Mouse (Mus musculus): ENCODE data around the gene Btbd35f21. TPM values are rescaled to one million over a fixed set of nuclear protein-coding genes. Genes with fewer than 3 reads are reported as not detected.
"Not testable (repeated sequence)": the region's sequence is repeated elsewhere in the genome, so short reads cannot be mapped to it uniquely, and the experiment has no call there.

Gene Btbd35f21
- polyA plus RNA-seq (2012; fragmentation: generic; extraction: Trizol): not detected
- long read RNA-seq, experiment 1: 0 reads
- long read RNA-seq, experiment 2: 0 reads

GRCm38 (mm10) chrX:32725809-32726208, at the start of gene Btbd35f21:
Gene Btbd35f21, plus strand, starts transcription at chrX:32726109.
- not testable (repeated sequence) for H3K79me3 ChIP-seq (ENCODE audit: low read depth); H3K36me3 ChIP-seq (ENCODE audit: control insufficient read depth, insufficient read depth); H3K27me3 ChIP-seq (ENCODE audit: control insufficient read depth, insufficient read depth, insufficient read length); H3K4me3 ChIP-seq (ENCODE audit: insufficient read depth, poor library complexity, severe bottlenecking); H3K79me2 ChIP-seq (ENCODE audit: control insufficient read depth, insufficient read depth); H3ac ChIP-seq (ENCODE audit: control insufficient read depth, insufficient read length, low read depth)

Other genes with a start within 250 kb of the Btbd35f21 start
- gene Btbd35f1, start 166.1 kb upstream of the Btbd35f21 start, polyA plus RNA-seq (2012; fragmentation: generic; extraction: Trizol): not detected
- gene Gm5926, start 75.4 kb upstream of the Btbd35f21 start, polyA plus RNA-seq (2012; fragmentation: generic; extraction: Trizol): not detected
- gene Btbd35f30, start 168.5 kb downstream of the Btbd35f21 start, polyA plus RNA-seq (2012; fragmentation: generic; extraction: Trizol): not detected
- not detected for gene Gm21789, start 215.7 kb downstream of the Btbd35f21 start, polyA plus RNA-seq (2012; fragmentation: generic; extraction: Trizol)
- gene Btbd35f5, start 247.8 kb downstream of the Btbd35f21 start, polyA plus RNA-seq (2012; fragmentation: generic; extraction: Trizol): not detected

Measured in C2C12 (cell line).